Mouse (Mus musculus) lung, postnatal 0 days (tissue): Measurements from ENCODE around the gene Fap.

Source experiments
- CTCF ChIP-seq: IDR thresholded peaks from 2 replicates; pipeline ENCODE4 v1.5.1; 2016; ENCODE audit warnings: antibody characterized with exemption, mild to moderate bottlenecking
- EP300 ChIP-seq: IDR thresholded peaks from 2 replicates; pipeline ENCODE4 v1.6.1; 2016; ENCODE audit warnings: antibody characterized with exemption, mild to moderate bottlenecking, control low read depth

DNA sequence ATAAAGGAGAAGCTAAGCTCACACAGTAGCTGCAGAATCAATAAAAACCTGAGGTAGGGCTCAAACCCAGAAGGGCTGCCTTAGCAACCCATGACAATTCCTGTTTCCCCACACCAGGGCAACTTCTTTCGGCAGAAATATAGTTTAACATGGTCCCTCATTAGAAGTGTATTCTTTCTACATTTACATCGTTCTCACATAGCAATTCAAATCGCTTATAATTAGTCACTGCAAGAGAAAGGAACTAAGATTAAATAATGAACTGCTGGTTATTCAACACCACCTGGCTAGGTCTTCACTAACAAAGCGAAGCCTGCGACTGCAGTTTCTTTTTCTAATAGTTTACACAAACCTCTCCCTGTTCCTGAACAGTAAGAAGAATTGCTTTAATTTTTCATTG, 66.7 kb downstream of the Fap start:
- TF ChIP-seq CTCF (no peak), EP300 (no peak)
